Mouse (Mus musculus) retina, embryonic 14.5 days (tissue): ENCODE measurements around the gene Usp54.

ENCODE experiments used
- DNase-seq: peaks from one replicate; pipeline ENCODE4 v3.0.0-alpha.2; 2015; ENCODE audit warnings: low spot score

The Usp54 gene

DNA sequence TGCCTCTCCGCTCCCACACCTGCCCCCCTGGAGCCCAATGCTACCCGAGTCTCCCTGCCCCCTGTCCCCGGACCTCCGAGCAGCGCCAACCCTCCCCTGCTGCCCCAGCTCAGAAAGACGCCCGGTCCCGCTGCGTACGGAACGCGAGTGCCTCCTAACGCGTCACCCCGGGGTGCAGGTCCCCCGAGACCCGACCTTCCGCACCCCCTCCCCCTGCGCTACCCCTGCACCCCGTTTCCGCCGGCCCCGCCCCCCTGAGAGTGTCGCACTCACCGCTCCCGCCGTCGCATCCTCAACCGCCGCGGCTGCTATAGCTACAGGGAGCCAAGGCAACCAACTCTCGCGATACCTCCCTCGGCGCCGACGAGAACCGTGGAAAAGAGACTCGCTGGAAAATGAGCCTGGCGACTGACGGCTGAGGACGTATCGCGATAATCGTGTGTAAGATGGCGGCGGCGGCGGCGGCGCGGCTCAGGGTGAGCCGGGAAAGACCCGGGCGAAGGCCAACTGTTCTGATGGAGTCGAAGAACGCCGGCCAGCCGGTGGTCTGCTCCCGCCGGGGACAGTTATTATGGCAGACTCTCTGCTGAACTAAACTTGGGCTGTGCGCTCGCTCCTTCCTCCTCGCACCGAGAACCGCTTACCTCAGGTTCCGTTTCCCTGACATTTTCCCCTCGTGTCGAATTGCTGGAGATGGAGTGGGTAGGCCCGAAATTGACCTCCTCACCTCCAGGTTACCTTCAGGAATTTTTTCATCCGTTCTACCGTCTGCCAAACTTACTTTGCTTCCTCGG, at the start of gene Usp54:
TSS of gene Usp54 (minus strand) at position 420 of the 794 bp plus-strand sequence.
- peak; percentile 99 for DNase-seq

DNA sequence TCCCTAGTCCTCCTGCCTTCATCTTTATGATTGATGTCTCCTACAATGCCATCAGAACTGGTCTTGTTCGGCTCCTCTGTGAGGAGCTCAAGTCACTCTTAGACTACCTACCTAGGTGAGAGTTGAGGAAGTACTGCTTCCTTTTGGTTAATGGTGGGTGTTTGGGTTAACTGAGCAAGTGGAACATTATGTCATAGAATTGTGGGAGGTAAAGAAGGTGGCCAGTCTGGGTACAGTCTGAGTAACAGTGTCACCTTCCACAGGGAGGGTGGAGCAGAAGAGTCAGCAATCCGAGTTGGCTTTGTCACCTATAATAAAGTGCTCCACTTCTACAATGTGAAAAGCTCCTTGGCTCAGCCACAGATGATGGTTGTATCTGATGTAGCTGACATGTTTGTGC, 48.1 kb upstream of the Usp54 start:
- no peak for DNase-seq

DNA sequence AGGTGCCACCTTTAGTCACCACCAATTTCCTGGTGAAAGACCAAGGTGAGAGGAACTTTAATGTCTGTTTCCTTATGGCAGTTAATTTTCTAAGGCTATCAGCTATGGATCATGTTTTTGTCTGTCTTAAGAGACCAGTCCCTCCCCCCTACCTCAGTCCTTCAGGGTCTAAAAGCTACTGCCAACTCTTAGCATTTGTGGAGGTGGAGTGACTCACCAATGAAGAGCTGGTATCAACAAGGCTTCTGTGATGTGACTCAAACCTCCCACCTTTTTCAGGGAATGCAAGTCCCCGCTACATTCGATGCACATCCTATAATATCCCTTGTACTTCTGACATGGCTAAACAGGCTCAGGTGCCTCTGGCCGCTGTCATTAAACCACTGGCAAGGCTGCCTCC, 45.7 kb upstream of the Usp54 start:
- no peak for DNase-seq

DNA sequence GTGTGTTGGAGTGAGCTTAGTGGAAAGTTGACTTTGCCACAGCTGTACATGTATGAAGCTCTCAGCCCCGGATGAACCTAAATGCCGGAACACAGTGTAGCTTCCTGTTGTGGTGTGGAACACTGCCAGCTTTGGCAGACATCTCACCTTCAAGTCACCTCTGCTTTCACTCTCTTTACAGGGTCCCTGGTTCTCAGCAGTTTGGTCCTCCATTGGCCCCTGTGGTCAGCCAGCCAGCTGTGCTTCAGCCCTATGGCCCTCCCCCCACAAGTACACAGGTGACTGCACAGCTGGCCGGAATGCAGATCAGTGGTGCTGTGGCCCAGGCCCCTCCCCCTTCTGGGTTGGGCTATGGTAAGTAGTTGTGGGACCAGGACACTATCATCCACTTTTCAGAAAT, 41.6 kb upstream of the Usp54 start:
- no peak for DNase-seq

DNA sequence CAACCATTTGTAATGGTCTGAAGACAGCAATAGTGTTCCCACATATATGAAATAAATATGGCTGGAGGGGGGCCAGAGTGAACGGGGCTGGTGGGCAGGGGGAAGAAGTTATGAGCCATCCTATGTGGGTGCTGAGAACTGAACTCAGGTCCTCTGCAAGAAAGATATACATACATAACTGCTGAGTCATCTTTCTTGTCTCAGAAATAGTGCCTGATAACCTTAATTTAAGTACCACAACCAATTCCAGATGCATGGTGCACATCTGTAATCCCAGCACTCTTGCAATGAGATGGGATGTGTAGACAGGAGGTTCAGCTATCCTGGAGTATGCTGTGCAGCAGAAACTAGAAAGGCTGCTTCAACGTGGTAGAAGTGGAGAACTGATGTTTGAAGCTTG, 40.9 kb upstream of the Usp54 start:
- no peak for DNase-seq

DNA sequence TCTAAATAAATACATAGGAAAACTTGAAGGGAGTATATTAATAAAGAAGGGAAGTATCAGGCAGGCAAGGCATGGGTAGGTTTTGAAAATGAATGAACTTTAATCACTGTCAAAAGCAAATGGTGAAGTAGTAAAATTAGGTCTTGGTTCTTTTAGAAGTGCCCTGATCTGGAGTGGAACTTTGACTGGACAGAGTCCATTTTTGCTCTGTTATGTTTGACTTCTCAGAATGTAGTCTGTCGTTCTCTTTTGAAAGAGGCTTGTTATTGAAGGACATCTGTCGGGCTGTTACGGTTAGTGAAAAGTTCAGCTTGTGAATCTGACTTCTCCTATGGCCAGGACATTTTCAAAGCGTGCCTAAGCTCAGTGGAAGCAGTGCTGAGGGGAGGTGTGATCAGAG, 37.0 kb upstream of the Usp54 start:
- DNase-seq, result no peak

DNA sequence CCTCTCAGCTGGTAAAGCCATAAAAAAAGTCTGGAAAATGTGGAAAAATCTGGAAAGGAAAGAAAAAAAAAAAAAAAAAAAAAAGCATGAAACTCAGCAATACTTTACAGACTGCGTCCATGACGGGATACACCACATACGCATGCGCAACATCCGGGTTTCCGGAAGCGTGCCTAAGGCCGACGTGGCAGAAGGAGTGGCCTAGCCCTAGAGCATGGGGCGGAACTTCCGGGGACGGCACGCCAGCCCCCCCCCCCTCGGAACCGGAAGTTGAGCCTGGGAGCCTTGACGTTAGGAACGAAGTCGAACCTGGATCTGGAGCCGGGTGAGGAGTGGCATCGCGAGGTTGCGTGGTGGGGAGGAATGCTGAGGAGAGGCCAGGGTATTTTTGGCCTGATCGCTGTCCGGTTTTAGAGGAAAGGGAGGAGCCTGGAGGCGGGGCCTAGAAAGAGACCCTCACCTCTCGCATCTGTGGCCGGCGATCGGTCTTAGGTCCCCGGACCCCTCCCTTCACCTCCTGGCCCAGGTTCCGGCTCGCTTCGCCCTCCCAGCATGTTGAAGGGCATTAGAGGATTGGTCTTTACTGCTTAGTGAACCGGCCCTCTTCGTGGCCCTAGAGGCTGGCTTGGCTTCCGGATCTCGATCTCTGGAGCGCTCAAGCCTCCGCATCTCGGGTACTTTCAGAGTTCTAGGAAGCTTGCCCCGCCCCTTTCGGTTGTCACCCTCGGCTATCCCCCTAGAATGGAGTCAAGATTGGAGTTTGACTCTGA, 33.4 kb upstream of the Usp54 start, which contains the start of gene Sec24c:
TSS of gene Sec24c (plus strand) at position 245 of the 770 bp plus-strand sequence.
- DNase-seq, result peak; percentile 100

DNA sequence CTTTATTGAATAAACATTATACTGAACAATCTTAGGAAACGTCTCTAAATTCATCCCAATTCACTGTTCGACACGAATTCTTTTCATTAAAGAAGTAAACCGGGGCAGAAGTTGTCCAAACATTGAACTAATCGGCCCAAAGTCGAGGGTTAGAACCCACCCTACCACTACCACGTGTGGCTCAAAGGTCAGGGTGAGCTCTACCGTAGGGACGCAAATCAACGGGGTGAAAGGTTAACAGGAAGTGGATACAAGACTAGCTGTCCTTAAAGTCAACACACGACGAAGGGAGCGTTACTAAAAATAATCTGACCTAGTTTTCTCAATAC, 32.8 kb upstream of the Usp54 start:
- no peak for DNase-seq

DNA sequence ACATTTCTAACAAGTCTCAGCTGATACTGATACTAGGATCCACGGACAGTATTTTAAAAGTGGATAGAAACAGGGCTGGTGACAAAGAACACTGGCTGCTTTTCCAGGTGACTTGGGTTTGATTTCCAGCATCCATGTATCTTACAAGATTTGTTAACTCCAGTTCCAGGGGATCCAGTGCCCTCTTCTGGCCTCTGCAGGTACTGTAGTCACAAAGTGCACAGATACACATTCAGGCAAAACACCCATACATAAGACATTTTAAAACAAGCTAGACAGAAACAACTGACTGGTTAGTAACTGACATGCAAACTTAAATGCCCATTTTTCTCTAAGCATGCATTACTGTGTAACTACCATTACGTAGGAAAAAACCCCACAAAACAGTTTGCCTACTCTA, 32.1 kb upstream of the Usp54 start:
- DNase-seq, result peak; percentile 55

DNA sequence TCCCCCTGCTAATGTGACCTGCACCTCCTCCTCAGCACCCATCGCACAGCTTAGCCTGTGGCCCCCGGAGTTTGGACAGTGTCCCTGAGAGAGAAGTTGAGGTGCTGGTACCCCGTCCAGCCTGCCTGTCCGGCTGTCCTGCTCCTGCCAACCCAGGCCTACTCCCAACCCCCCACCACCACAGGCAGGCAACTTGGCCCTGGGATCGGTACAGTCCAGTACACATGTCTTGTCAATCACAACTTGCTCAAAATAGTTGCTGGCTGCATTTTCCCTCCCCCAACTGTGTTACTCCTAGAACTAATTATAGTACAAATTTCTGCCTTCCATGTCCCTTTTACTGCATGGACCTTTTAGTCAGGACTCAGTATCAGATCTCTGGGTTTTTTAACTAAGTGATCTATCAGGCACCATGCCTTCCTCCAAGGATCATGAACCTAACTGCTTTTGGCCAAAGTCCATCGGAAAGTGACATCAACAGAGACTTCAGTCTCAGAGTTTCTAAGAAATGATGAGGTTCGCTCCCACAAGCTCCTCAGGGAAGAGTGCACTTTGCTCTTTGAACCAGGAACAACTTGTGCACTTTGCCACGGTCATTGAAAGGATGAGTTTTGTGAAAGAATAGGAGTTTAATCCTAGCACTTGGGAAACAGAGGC, 27.4 kb upstream of the Usp54 start, which contains the start of gene Synpo2l:
TSS of gene Synpo2l (minus strand) at position 201 of the 657 bp plus-strand sequence.
- no peak for DNase-seq

DNA sequence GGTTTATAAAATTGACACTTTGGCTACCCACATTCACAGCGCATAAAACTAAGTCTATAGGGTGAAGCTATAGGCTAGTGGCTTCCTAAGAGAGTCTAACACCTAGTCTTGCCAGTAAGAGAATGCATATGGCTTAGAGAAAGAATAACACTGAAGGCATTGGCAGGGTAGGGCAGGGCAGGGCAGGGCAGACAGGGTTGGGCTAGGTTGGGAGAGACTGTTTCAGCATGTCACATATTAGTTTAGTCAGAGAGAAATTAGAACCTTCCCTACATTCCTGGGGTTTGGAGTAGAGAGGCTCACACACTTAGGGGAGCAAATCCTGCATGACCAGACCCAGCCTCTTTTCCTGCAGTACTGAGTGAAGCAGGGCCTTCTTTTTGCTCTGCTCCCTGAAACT, 26.6 kb upstream of the Usp54 start:
- DNase-seq, result no peak

DNA sequence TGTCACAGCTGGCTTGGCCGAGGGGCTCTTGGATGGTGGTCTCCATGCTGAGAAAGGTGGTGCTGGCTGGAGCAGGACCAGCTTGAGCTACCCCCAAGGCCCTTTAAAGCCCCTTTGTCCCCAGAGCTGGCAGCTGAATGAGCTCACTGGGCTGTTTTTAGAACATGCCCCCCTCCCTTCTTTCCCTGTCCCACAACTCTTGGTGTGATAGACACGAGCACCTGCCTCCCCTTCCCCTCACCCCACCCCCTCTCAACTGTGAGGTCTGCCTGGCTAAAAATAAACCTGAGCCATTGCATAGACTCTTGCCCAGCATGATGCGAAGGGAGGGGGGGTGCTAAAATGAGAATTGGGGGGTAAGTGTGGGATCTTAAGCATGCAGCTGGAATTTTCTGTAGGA, 23.6 kb upstream of the Usp54 start:
- DNase-seq, result no peak

DNA sequence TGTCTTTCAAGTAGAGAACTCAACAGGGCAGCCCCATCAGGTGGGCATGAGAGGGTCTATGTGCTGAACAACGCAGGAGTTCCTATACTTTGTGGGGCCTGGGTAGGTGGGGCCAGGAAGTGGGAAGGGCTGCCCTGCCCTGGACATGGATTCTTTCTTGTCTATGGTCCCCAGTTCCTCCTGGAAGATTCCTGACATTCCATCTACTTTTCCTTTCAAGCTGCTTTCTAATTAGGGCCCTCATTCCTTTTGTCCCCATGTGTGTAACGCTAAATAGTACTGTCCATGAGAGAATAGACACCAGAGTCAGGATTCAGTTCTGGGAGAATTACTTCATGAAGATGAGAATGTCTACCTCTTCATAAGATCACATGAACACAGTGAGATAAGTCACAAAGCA, 22.7 kb upstream of the Usp54 start:
- DNase-seq, result no peak

DNA sequence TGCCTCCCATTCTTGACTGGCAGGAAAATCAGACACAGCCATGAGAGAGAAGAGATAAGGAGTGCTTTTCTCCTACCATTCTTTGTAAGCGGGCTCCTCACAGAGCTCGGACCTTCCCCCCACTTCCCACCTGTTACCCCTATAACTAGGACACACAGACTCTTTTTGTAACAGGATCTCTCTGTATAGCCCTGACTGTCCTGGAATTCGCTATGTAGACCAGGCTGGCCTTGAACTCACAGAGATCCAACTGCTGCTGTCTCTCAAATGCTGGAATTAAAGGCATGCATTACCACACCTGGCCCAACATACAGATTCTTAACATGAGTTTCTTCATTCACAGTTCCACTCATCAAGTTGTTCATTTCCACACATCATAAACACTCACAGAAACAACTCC, 21.9 kb upstream of the Usp54 start:
- DNase-seq, result no peak

DNA sequence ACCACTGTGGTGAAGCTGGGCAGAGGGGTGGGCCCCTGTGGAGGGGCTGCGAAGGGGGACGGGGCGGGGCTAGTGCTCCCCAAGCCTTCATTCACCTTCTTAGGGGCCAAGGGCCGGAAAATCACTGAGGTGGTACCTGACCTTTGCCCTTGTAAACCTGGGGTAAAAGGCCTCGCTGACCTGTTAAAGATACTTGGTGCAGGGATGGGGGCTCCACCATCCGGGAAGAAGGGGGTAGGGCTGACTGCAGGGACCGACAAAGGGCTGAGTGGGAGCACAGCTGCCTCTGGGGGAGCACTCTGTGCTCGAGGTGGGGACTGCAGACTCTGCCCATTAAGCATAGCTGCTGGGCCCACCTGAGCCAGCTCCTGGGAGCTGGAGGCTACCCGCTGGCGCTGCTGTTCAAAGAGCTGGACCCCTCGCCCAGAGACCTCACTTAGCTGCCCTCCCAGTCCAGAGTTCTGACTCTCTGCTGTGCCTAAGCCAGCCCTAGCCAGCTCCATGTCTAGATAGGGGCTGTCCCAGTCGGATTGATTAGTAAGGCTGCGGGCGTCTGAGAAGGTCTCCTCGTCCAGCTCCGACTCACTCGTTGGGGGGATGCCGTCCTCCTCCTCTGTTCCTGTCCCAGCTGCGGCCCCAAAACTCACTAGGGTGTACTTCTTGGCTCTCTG, 20.9 kb upstream of the Usp54 start:
- peak; percentile 42 for DNase-seq

DNA sequence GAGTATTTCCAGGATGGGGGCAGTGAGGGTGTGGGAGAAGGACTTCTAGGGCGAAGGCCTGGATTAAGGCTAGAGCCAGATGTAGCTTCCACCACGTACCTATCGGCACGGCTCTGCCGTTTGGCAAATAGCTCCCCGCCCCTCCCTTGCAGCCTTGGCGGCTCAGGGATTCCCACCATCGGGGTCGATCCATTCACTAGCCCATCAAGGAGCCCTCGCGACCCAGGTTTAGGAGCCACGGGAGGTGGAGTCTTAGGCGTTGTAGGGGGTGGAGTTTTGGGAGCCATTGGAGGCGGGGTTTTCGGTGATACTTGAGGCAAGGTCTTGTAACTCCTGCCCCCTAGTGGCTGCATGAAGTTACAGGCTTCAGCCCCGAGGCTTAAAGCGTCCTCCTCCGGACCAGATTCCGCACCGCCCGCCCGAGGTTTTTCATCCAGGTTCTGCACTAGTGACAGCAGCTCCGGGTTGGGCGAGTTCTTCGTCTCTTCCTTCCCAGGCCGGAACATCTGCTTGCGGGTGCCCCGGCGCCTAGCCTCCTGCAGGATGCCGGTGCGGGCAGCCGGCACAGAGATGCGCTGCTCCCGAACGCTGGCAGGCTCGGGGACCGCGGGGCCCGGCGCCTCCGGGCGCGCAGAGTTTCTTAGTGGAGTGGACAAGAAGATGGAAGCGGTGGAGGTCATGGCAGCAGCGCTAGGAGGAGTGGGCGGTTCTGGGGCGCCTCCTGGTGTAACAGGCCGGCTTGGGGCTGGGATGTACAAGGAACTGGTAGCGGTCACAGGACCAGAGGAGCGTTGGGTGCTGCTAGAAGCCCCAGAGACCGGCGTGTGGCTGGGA, 20.2 kb upstream of the Usp54 start:
- DNase-seq, result peak; percentile 99

DNA sequence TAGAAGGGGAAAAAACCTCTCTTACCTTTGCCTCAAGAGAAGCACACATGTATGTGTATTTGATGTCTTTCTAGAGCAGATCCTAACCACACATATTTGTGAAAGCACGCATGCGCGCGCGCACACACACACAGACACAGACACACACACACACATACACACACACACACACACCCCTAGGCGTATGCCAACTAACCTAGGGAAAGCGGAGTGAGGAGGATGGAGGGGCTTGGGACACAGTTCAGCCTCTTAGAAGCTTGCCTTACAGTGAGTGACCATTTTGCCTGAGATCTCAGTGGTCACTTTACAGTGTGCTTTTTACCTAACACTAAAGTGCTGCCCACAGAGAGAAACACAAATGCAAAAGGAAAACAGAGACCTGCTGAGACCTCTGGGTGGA, 18.8 kb upstream of the Usp54 start:
- DNase-seq, result no peak

DNA sequence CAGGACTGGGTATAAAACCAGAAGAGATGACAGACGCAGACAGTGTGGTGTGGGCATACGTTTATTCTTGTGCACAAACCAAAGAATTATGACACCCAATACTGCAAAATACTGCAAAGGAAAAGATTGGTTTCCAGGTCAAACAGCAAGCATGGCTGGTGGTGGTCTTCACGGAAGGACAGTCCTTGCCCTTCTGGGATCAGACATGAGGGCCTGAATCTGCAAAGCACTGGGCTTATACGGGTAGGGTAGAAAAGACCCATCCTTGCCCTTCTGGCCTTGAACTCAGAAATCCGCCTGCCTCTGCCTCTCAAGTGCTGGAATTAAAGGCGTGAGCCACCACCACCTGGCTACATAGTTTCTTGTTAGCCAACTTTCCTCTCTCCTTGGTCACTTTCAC, 18.0 kb upstream of the Usp54 start:
- no peak for DNase-seq

DNA sequence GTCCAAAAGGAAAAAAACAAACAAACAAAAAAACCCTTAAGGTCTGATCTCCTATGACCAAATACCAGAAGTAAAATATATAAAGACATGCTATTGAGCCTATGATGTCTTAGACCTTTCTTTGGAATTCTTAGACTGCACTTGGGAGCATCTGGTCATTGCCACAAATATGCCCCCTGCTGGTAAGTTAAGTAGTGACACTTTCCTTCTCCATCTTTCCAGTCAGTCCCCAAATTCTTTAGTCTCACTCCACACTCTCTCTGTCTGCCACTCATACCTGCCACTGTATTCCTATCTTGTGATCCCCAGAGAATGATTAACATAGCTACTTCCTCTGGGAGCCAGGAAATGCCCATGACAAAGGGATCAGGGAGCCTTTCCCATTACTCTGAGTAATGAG, 17.5 kb upstream of the Usp54 start:
- peak; percentile 82 for DNase-seq

DNA sequence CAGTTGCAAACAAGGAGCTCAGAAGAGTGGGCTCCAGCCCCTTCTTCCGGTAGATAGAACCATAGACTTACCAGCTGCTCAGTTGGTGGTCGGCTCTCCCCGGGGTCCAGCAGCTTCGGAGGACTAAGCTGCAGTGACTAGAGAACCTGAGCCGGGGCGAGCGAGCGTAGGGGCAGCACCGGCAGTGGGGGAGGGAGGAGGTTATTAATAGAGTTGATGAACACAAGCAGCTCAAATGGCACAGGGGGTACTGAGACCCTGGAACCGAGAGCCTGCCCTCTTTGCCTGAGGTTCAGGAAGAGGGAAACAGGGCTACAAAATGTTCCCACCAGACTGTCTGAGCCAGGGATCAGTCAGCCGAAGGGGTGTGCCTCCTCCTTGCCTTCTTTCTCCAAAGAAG, 15.5 kb upstream of the Usp54 start, which contains the start of gene Myoz1:
TSS of gene Myoz1 (minus strand) at position 180 of the 400 bp plus-strand sequence.
- DNase-seq, result no peak

DNA sequence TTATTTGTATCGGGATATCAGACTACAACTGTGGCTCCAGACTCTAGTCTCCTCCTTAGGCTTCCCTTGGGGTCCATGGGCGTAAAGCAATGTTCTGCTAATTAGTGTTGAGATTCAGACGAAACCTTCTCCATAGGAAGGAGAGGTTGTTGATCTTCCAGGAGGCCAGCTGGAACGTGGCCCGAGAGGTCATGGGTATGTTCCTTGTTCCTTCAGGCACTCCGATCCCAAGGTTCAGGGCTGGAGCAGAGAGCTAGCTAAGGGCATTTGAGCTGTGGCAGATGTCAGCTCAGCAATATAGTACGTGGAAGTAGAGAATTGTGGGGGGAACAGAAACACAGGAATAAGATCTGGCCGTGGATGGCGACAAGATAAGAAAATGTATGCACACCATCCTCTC, 14.9 kb upstream of the Usp54 start:
- no peak for DNase-seq
